Mouse (Mus musculus) midbrain, embryonic 10.5 days (tissue): ENCODE data around the gene Ccl7. TPM values are rescaled to one million over a fixed set of nuclear protein-coding genes. Genes with fewer than 3 reads are reported as not detected.
A peak's percentile ranks its signal among the peaks of the same experiment; 100 is the strongest.

Source experiments
- DNase-seq: peaks from one replicate; pipeline ENCODE4 v3.0.0-alpha.2; 2017; ENCODE audit warnings: low spot score
- H3K27ac ChIP-seq: fragments of 300-500 bp; sonication (generic); replicated peaks from 2 replicates; pipeline ENCODE4 v1.5.1; 2016; ENCODE audit warnings: mild to moderate bottlenecking
- H3K27me3 ChIP-seq: fragments of 300-500 bp; sonication (generic); 2 replicates; pipeline ENCODE4 v1.6.1; 2016; ENCODE audit warnings: low read depth, mild to moderate bottlenecking; ENCODE audit not compliant: poor library complexity, severe bottlenecking
- H3K36me3 ChIP-seq: fragments of 300-500 bp; sonication (generic); 2 replicates; pipeline ENCODE4 v1.6.1; 2016; ENCODE audit warnings: mild to moderate bottlenecking, moderate library complexity
- H3K4me1 ChIP-seq: fragments of 300-500 bp; sonication (generic); 2 replicates; pipeline ENCODE4 v1.6.1; 2016
- H3K4me3 ChIP-seq: fragments of 300-500 bp; sonication (generic); 2 replicates; pipeline ENCODE4 v1.5.1; 2016; ENCODE audit warnings: mild to moderate bottlenecking, moderate library complexity
- H3K9me3 ChIP-seq: fragments of 300-500 bp; sonication (generic); replicated peaks from 2 replicates; pipeline ENCODE4 v1.6.1; 2016; ENCODE audit warnings: mild to moderate bottlenecking
- WGBS: fragments of 180-500 bp; shearing (Covaris S2); methylation state at CpG from one replicate; pipeline ENCODE4 v1.1.7; 2016; 5-methylcytosine and 5-hydroxymethylcytosine counted together
- polyA plus RNA-seq: library from polyadenylated mRNA; unstranded; fragments of >200 nt; fragmentation: Nextera tagmentation; extraction: Ambion mirVana; gene quantifications from 2 replicates; pipeline ENCODE4 v1.2.1, GENCODE M21; 2016

Gene Ccl7
- polyA plus RNA-seq, 1 experiment from 2014 or later = 0.15 TPM

DNA sequence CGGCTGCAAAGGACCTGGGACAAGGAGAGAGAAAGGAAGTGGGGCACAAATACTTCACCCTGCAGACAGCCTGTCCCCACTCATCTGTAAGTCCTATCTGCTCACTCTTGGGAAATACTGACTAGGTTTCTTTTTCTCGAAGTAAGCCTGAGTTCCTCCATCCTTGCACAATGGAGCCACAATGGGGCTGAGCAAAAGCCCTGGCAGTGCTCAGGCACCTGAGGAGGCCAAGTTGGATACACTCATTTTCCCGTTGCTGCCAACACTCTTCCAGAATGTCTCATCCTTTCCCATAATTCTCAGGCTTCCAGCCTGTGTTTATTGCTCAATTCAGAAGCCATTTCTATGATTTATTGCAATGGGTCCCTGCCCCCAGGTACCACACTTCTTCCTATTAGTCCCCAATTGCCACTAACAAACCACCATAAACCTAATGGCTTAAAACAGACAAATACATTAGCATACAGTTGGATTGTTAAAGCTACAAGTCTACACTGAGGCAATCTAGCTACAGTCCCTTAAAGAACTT lies 6.3 kb upstream of the Ccl7 start:
- 74% methylated on average over 3 of the region's 3 CpGs for WGBS

GRCm38 (mm10) chr11:82041671-82042080 lies 3.8 kb upstream of the Ccl7 start:
- 96% methylated on average over 4 of the region's 4 CpGs for WGBS
- no peak overlapping the region for H3K27ac ChIP-seq
- no peaks in the 10 kb centered on the region for H3K4me1 ChIP-seq
- H3K36me3 ChIP-seq = no peaks in the 10 kb centered on the region
- no peak overlapping the region for H3K4me3 ChIP-seq
- H3K27me3 ChIP-seq = no peaks in the 10 kb centered on the region
- DNase-seq = no peak
- H3K9me3 ChIP-seq = no peaks in the 10 kb centered on the region

More for the DNA sequence above, 6.3 kb upstream of the Ccl7 start:
- Histone ChIP-seq H3K4me3 (no peak overlapping the region), H3K27ac (no peak overlapping the region), H3K36me3 (no peaks in the 10 kb centered on the region), H3K27me3 (no peaks in the 10 kb centered on the region), H3K4me1 (no peaks in the 10 kb centered on the region), H3K9me3 (no peaks in the 10 kb centered on the region)
- DNase-seq = no peak

GRCm38 (mm10) chr11:82047746-82048415 lies 2.4 kb downstream of the Ccl7 start:
- WGBS = 44% methylated on average over 6 of the region's 6 CpGs
- Histone ChIP-seq H3K27ac (no peak overlapping the region), H3K36me3 (no peaks in the 10 kb centered on the region), H3K9me3 (no peaks in the 10 kb centered on the region), H3K4me3 (no peak overlapping the region), H3K27me3 (no peaks in the 10 kb centered on the region), H3K4me1 (no peaks in the 10 kb centered on the region)
- DNase-seq = peak; percentile 41

DNA sequence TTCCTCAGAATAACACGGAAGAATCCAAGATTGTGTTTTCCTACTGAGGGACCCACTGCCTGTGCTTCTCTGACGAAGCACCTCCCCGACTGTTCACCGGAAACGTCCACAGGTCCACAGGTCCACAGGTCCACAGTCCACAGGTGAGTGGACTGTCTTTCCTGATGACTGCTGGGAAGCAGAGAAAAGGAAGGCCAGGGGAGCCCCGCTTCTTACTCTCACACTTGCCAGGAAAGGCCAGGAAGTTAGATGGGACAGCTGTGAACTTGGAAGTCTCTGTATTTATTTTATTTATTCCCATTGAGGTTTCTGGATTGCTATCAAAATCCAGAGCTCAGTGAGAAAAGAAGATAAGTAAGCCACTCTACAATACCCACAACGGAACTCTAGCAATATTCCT lies 8.3 kb downstream of the Ccl7 start:
- Histone ChIP-seq H3K27me3 (no peaks in the 10 kb centered on the region), H3K9me3 (no peaks in the 10 kb centered on the region), H3K27ac (no peak overlapping the region), H3K36me3 (no peaks in the 10 kb centered on the region), H3K4me3 (no peak overlapping the region), H3K4me1 (no peaks in the 10 kb centered on the region)
- WGBS = 96% methylated on average over 7 of the region's 7 CpGs
- DNase-seq = no peak

GRCm38 (mm10) chr11:82057646-82058045 lies 12.1 kb downstream of the Ccl7 start, which contains the start of gene Ccl11:
TSS of gene Ccl11 (plus strand) at chr11:82057823.
- 92% methylated on average over 6 of the region's 6 CpGs for WGBS
- Histone ChIP-seq H3K27ac (no peak within 1 kb of the TSS), H3K36me3 (no peaks in the 10 kb centered on the region), H3K9me3 (no peaks in the 10 kb centered on the region), H3K27me3 (no peaks in the 10 kb centered on the region), H3K4me3 (no peak within 1 kb of the TSS), H3K4me1 (no peaks in the 10 kb centered on the region)
- no peak for DNase-seq

GRCm38 (mm10) chr11:82062226-82062625 lies 16.7 kb downstream of the Ccl7 start:
- no peak for DNase-seq
- Histone ChIP-seq H3K27me3 (no peaks in the 10 kb centered on the region), H3K4me1 (no peaks in the 10 kb centered on the region), H3K27ac (no peak overlapping the region), H3K9me3 (no peaks in the 10 kb centered on the region), H3K4me3 (no peak overlapping the region), H3K36me3 (no peaks in the 10 kb centered on the region)
- WGBS = 82% methylated on average over 3 of the region's 3 CpGs

DNA sequence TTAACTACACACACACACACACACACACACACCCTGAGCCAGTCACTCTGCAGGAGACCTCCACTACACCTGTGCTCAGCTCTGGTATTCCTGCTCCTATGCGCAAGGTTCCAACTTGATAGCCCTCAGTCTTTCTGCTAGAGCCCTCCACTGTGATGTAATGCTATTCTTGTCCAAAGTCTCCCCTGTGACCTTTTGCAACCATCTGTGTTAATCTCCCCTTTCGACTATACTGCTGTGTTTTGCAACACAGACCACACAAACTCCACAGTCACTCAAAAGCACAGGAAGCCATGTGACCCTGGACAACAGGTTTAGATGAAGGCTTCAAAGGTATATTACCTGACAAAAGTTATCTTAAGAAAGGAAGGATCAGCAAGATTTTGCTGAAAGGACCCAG lies 17.9 kb downstream of the Ccl7 start:
- Histone ChIP-seq H3K4me3 (no peak overlapping the region), H3K27me3 (no peaks in the 10 kb centered on the region), H3K36me3 (no peaks in the 10 kb centered on the region), H3K27ac (no peak overlapping the region), H3K9me3 (no peaks in the 10 kb centered on the region), H3K4me1 (no peaks in the 10 kb centered on the region)
- WGBS = 90% methylated on average over 2 of the region's 2 CpGs
- no peak for DNase-seq

DNA sequence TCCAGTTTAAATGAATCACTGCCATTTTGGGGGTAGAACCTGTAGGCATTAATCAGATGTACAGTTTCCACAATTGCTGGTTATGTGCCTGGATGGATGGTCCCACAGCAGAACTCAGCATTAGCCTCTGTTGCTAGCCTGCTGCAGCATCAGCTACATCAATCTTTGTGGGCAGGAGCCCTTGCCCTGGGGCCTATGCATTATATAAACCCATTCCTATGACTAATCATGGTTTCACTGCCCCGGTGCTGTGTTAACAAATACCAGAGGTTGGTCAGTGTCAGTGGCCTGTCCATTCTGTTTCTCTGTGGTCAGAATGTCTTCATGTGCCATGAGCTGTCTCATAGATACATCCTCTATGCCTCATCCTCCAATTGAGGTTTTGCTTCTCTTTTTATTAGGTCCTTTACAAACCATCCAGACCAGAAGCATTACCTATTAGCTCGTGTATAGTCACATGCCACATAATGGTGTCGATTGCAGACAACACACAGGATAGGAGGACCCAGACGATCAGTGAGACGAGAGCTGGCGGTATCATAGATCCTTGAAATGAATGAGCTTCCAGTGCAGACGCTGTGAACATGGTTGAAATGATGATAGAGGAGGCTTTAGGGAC lies 21.6 kb downstream of the Ccl7 start:
- Histone ChIP-seq H3K4me3 (no peak overlapping the region), H3K9me3 (no peaks in the 10 kb centered on the region), H3K27me3 (no peaks in the 10 kb centered on the region), H3K36me3 (no peaks in the 10 kb centered on the region), H3K27ac (no peak overlapping the region), H3K4me1 (no peaks in the 10 kb centered on the region)
- 88% methylated on average over 7 of the region's 7 CpGs for WGBS
- DNase-seq = no peak

DNA sequence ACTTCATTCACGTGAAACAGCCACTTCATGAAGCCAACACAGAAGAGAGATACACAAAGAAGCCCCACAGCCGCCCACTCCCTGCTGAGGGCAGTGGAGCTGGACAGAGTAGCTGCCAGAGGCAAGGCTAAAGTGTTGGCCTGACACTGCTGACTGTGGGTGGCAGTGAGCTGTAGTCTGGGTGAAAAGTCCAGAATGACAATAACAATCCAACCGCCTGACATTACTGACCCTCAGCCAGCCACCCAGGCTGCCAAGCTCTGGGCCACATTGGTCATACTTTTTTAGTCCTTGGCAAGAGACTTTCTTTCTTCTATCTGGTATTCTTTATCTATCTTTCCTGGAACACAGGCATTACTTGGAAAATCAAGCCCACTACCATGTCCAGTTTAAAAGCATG lies 25.6 kb downstream of the Ccl7 start:
- no peak for DNase-seq
- Histone ChIP-seq H3K4me3 (no peak overlapping the region), H3K4me1 (no peaks in the 10 kb centered on the region), H3K27ac (no peak overlapping the region), H3K27me3 (no peaks in the 10 kb centered on the region), H3K36me3 (no peaks in the 10 kb centered on the region), H3K9me3 (0 out of 2 replicates have a peak, but pooled peaks cover 5% of the 10 kb centered on the region)
- WGBS = 78% methylated on average over 3 of the region's 3 CpGs

DNA sequence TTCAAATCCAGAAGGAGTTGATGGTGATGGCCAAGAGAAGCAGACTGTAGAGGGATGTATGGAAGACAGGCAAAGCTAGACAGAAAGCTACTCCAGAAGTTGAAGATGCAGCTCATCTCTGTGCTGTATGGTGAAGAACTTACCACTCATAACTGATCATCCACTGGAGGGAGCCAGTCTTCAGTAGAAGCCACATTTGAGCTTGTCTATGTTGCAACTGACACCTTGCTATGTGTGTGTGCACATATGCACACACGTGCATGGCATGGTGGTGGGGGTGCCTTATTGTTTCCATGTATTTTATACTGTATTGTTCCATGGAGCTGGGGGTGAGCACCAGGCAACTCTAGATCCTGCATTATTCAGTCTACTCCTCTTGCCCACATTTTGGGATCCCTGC lies 26.9 kb downstream of the Ccl7 start:
- WGBS = 85% methylated on average over 1 of the region's 1 CpGs
- Histone ChIP-seq H3K36me3 (no peaks in the 10 kb centered on the region), H3K9me3 (0 out of 2 replicates have a peak, but pooled peaks cover 7% of the 10 kb centered on the region), H3K4me1 (no peaks in the 10 kb centered on the region), H3K27ac (no peak overlapping the region), H3K27me3 (no peaks in the 10 kb centered on the region), H3K4me3 (no peak overlapping the region)
- DNase-seq = no peak

- no peak overlapping the region for H3K27ac ChIP-seq
- 79% methylated on average over 3 of the region's 3 CpGs for WGBS
- DNase-seq = no peak
- H3K9me3 ChIP-seq = 0 out of 2 replicates have a peak, but pooled peaks cover 7% of the 10 kb centered on the region
- H3K36me3 ChIP-seq = no peaks in the 10 kb centered on the region
- H3K4me1 ChIP-seq = no peaks in the 10 kb centered on the region
- H3K4me3 ChIP-seq = no peak overlapping the region
- H3K27me3 ChIP-seq = no peaks in the 10 kb centered on the region
Observed at GRCm38 (mm10) chr11:82072984-82073383, 27.5 kb downstream of the Ccl7 start.

- Histone ChIP-seq H3K4me3 (no peak overlapping the region), H3K4me1 (no peaks in the 10 kb centered on the region), H3K9me3 (0 out of 2 replicates have a peak, but pooled peaks cover 7% of the 10 kb centered on the region), H3K36me3 (no peaks in the 10 kb centered on the region), H3K27ac (no peak overlapping the region), H3K27me3 (no peaks in the 10 kb centered on the region)
- 88% methylated on average over 3 of the region's 3 CpGs for WGBS
- DNase-seq = no peak
Observed at GRCm38 (mm10) chr11:82073686-82074085, 28.2 kb downstream of the Ccl7 start.

DNA sequence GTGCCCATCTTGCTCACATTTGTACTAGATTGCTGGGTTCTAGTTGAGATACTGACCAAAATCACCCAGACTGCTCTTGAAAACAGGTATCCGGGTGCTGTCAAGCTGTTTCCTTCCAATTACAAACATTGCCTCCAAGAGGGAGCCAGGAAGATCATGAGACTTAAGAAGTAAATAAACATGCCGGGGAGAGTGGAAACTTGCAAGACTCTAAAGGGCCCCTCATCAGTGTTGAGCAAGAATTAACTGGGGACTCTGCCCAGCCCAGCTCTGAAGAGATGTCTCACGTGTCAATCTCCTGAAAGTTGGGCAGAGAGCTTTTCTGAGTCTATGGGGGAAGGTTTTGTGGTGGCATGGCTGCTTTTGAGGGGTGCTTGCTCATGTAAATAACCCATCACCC lies 31.5 kb downstream of the Ccl7 start:
- DNase-seq = no peak
- H3K4me3 ChIP-seq = no peak overlapping the region
- WGBS = 80% methylated on average over 3 of the region's 3 CpGs
- H3K27me3 ChIP-seq = no peaks in the 10 kb centered on the region
- H3K9me3 ChIP-seq = 0 out of 2 replicates have a peak, but pooled peaks cover 7% of the 10 kb centered on the region
- no peaks in the 10 kb centered on the region for H3K4me1 ChIP-seq
- no peaks in the 10 kb centered on the region for H3K36me3 ChIP-seq
- no peak overlapping the region for H3K27ac ChIP-seq
